Mouse (Mus musculus): Measurements from ENCODE around the gene Slc15a1.

DNA sequence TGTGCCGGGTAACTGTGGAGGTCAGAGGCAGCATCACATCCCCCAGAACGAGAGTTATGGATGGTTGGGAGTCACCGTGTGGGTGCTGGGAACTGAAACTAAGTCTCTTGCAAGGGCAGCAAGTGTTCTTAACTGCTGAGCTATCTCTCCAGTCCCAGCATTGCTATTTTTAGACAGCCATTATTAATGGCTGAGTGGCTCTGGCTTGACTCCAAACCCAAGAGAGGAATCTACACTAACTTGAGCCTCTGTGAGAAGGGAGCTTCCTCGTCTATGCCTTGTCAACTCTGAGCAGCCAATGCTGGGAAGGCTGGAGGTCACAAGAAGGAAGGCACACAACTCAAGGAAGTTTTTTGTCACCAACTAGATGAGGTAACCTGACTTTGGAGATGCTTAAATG, 16.7 kb upstream of the Slc15a1 start:
- TF ChIP-seq CTCF (IDR thresholded peaks at IDR 0.05) (no peak), EP300 (IDR thresholded peaks at IDR 0.05; ENCODE audit: insufficient read depth, low read depth, low read length) (no peak)

All from heart, adult 2 months (tissue).